Mouse (Mus musculus): ENCODE measurements around the gene Agpat4.

Gene Agpat4

DNA sequence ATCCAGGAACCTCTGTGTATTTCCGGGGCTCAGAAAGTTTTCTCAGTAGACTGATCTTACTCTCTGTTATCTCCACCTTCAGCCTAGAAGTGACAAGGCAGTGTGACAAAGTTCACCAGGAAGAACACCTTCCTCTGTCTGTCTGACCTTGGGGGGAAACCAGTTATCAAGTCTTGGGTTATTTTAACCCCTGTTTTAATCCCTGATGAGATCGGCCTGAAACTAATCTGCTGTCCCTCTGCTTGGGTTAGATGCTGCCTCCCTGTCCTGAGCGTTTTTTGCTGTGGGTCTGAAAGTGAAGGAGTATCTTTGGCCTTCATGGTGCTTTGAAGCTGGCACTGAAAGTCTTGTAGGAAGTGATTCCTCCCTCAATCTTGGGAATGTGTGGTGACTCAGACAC lies 4.7 kb downstream of the Agpat4 start:
- 85% methylated on average over 3 of the region's 3 CpGs for WGBS

DNA sequence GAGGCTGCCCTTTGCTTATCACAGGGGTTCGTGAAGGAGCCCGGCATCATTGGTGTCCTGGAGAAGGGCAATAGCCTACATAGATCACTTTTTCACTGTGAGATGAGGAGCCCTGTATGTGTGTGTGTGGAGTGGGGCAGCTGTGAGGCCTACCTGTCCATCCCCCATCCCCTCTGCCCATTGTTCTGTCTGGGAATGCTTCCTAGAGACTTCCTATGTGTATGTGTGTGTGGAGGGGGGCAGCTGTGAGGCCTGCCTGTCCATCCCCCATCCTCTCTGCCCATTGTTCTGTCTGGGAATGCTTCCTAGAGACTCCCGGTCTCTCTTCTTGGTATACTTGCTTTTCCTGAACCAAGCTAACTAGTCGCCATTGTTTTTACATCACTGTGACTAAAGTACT lies 8.6 kb downstream of the Agpat4 start:
- WGBS = 80% methylated on average over 4 of the region's 4 CpGs

DNA sequence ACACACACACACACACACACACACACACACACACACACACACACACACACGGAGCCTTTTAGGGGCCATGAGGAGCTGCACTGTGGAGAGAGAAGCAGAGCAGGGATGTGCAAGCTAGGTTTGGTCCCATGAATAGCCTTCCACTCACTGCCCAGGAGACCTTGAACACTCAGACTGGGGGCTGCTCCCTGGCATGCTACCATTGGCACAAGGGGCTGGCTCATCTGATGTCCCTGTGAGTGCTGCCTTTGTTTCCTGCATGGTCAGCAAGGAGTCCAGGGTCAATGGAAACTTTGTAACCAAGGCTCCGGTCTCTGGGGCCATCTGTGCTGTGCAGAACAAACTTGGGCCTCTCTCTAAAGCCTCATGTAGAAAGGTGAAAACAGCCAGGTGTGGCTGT lies 10.5 kb downstream of the Agpat4 start:
- WGBS = 62% methylated on average over 2 of the region's 2 CpGs

DNA sequence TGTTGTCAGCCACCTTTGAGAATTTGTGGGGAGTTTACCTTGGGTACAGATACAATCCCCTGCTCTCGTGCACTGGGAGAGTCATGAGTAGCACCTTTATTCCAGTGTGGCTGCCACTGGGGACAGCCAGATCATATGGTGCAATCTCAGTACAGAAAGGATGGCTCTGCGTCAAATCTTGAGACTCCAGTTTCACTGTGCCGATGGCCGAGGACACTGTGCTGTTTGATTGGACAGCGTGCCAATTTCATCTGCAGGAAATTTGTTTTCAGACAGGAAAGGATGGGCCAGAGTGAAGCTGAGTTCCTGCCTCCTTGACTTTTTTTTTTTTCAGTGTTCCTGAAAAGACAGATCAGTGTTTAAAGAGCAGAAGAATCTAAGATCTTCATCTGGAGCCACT lies 12.7 kb downstream of the Agpat4 start:
- 34% methylated on average over 5 of the region's 5 CpGs for WGBS

DNA sequence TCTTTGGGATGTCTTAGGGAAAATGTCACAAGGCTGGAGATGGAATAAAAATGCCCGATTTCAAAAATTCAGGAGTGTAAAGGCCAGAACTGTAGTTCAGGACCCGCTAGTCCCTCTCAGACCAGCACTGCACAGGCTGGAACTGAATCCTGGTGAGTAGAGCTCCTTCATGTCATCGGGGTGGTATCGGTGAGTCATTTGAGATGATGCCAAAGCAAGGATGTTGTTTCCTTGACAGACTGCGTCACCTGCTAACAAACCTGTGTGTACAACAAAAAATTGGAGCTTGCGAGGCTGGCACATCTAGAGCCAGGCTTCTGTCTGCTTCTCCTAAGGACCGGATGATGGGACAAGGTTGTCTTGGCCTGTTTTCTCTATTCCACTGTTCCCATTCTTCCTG lies 13.1 kb downstream of the Agpat4 start:
- WGBS = 83% methylated on average over 7 of the region's 7 CpGs

DNA sequence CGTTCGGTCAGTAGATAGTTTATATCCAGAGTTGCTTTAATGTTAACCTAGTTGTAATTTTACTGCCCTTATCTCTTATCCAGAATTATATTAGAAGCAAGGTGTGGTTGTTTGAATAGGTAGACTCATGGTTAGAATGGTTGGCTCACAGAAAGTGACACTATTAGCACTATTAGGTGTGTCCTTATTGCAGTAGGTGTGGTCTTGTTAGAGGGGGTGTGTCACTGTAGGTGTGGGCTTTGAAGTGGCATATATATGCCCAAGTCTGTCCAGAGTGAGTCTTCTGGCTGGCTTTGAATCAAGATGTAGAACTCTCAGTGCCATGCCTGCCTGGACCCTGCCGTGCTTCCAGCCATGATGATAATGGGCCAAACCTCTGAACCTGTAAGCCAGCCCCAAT lies 14.4 kb downstream of the Agpat4 start:
- 96% methylated on average over 3 of the region's 3 CpGs for WGBS

DNA sequence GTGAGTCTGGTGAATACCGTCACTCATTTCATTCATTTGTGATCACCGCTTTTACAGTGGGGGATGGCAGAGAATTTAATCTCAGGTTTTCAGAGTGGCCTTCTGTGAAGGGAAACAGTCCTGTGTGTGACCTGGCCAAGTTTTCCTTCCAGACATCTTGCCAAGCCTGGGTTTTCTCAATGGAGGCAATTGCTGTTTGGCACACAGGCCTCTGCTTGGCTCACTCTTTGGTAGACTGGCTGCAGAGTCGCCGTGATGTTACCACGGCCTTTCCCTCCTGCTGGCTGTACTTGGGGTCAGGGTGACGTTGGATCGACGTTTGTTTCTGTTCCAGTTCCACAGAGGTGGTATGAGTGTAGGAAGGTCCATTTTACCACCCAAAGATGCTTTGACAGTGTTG lies 15.5 kb downstream of the Agpat4 start:
- 68% methylated on average over 8 of the region's 8 CpGs for WGBS

DNA sequence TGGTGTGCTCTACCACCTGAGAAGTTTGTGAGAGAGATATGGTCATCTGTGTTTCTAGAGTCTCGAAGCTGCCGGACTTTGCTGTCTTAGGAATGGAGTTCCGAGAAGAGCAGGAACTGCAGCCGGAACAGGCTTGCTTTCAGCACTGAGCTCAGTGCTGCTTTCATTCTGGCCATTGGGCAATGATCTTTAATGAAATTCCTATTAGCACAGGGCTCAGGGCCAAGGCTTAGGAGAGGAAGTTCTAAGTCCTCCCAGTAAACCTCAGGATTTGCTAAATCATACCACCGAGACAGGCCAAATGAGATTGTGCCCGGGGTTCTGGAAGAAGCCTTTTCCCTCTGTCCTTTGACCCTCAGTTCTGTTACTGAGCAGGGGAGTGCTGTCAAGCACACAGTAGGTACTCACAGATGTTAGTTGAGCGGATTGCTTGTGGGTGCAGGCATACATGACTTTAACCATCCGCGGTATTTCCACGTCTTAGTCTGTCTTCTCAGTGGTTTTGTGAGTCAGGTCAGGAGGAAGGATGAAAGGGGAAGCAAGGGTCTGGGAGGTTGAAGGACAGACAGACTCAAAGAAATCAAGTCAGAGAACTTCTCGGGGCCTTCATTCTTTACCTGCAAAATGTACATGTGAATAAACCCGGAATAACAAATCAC lies 16.6 kb downstream of the Agpat4 start:
- 80% methylated on average over 12 of the region's 12 CpGs for WGBS

DNA sequence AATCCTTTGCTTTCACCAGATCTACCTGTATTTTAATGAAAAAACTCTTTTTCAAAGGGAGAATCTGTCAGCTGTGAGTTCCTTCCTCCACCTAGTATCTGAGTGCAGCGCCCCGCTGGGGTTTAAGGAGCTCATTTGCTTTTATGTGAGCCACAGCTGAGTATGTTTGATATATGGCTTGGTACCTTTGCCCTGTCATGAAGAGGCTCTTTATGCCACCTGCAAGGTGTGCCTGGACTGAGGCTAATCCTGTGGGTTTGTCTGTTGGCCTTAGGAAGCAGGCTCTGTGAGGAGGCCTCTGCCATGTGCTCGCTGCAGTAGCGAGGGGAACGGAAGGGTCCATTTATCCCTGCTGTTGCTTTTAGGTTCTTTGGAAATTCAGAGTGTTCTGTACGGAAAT lies 19.9 kb downstream of the Agpat4 start:
- 94% methylated on average over 6 of the region's 6 CpGs for WGBS

DNA sequence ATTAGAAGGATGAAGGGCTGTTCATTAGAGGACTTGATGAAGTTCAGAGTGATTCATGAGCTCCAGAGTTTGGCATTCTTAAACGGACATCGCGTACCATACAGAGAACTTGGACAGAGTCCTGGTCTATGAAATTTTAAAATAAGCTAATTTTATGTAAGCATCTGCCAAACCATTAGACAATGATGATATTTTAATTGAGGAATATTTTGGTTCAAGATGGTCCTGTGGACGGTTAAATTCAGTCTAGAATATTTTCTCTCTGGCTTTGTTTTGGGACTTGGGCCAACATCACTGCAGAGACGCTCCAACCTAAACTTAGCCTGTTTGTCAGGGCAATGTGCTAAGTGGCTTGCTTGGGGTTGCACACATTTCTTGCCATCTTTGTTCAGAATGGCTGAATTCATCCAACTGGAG lies 25.5 kb downstream of the Agpat4 start:
- WGBS = 31% methylated on average over 5 of the region's 5 CpGs

DNA sequence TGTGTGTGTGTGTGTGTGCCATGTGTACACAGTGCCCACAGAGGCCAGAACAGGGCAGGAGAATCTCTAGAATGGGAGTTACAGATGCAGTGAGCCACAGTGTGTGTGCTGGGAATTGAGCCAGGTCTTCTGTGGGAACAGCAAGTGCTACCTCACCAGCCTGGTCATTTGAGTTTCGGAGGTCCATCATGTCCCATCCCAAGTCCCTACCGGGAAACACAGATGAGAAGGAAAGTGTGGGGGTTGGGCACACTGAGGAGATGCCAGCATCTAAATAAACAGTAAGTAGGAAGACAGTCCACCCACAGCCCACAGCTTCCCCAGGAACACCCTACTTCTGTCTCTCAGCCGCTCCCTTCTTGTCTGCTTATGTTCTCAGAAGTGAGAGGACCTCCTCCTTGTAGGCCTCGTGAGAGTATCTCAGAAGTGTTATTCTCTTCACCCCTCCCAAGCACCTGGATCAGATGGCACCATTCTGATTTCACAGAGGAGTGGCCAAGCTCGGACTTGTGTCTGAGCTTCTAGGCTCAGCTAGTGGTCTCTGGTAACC lies 27.7 kb downstream of the Agpat4 start:
- WGBS = 33% methylated on average over 5 of the region's 5 CpGs

DNA sequence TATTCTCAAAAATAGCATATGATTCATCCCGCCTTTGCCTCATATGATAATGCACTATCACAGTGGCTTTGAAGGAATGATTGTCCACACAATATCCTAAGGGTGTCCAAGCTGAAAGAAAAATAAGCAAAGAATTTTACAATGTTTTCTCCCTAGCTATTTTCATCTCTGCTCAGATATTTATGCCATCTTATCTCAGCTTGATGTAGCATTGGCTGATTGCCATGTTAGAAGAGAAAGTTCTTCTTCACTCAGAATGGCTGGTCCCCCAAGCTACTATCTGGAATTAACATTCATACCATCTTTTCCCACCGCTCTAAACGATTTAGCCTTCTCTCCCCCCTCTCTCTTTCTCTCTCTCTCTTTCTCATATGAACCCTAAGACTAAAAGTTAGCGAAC lies 29.3 kb downstream of the Agpat4 start:
- 80% methylated on average over 4 of the region's 4 CpGs for WGBS

DNA sequence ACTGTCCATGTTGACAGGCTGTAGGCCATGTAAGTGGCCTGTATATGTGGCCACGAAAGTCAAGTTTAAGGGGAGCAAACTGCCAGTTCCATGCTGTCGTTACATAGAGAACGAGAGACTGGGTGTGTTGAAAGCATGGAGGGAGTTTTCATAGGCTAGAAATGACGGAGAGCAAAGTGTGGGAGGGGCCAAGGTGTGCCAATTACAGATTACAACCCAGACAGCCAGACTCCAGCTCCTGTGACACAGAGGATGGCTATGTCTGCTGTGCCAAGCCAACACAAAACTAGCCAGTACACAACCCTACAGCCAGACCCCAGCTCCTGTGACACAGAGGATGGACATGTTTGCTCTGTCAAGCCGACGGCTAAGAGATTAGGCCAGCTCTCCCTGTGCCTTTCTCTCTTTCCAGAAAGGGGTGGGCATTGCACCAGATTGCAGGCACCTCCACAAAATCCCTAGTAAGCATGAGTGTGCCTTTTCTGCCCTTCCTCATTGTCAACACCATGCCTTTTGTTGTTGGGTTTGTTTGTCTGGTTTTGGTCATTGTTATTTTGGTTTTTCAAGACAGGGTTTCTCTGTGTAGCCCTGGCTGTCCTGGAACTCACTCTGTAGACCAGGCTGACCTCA lies 30.8 kb downstream of the Agpat4 start:
- 90% methylated on average over 6 of the region's 6 CpGs for WGBS

DNA sequence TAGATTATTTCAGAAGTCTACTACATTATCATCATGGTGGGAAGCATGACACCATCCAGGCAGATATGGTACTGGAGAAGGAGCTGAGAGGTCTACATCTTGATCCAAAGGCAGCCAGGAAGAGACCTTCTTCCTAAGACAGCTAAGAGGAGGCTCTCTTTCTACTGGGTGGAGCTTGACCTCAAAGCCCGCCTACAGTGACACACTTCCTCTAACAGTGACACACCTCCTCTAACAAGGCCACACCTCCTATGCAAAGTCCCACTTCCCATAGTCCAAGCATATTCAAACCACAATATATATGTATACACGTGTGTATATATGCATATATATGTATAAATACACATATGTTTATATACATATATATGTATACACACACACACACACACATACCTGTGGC lies 32.5 kb downstream of the Agpat4 start:
- 93% methylated on average over 2 of the region's 2 CpGs for WGBS

DNA sequence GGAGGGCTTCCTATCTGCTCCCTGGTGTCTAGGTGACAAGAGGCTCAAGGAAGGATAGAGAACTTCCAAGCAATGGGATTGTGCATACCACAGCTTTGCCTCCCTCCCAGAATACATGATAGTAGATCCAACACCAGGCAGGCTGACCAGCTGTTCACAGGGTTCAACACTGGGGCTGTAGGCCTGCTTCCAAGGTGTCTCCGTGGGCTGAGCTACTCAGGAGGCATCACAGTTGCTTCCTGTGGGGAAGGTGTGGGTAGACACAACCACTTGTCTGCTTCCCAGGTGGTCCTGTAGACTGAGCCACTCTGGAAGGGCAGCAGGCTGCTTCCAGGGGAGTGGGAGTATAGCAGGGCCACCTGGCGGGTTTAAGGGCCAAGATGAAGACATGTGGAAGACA lies 35.8 kb downstream of the Agpat4 start:
- 60% methylated on average over 2 of the region's 2 CpGs for WGBS

DNA sequence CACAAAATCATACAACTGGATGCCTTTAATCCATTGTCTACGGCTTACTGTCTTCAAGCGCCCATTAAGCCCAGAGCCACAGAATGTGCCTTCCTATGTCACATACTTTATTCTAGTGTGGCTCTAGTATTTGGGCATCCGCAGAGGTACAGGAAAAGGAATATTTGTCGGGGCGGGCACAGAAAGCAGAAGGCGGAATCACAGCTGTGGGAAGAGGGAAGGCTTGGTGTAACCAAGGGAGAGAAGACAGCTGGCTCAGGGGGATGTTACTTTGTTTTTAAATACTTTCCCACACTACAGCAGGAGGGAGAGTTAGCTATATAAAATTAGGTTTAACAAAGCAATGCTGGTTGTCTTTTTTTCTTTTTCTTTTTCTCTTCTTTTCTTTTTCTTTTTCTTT lies 36.7 kb downstream of the Agpat4 start:
- WGBS = 52% methylated on average over 6 of the region's 6 CpGs

DNA sequence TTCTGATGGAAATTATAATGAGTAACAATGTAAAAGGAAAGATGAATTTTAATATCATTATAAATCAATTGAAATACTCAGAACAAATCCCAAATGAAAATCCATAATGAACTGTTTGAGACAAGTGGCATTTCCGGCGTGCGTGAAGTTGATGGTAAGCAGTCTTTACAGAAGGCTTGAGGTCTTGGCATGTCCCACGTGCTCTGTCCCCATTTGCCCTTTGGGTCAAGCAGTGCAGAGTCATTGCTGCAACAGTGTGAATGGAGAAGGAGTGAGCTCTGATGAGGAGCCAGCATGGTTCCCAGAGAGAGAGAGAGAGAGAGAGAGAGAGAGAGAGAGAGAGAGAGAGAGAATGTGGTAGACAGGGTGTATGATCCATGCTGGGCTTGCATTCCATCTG lies 37.4 kb downstream of the Agpat4 start:
- 82% methylated on average over 4 of the region's 4 CpGs for WGBS

DNA sequence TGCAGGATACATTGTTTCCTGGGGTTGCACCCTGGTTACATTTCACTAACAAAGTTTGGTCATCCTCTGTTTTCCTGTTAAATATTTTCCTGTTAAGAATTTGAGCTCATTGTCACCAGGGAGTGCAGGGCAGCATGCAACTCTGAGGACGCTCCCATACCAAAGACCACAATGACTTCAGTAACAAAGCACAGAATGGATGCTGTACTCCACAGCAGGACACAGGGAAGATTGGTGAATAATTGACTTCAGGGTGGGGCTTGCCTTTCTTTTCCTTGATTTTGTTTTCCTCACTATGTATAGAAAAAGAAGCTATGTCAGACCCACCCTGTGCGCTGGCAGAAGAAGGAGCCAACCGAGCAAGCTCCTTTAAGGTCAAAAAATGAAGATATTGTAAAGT lies 38.2 kb downstream of the Agpat4 start:
- 89% methylated on average over 3 of the region's 3 CpGs for WGBS

DNA sequence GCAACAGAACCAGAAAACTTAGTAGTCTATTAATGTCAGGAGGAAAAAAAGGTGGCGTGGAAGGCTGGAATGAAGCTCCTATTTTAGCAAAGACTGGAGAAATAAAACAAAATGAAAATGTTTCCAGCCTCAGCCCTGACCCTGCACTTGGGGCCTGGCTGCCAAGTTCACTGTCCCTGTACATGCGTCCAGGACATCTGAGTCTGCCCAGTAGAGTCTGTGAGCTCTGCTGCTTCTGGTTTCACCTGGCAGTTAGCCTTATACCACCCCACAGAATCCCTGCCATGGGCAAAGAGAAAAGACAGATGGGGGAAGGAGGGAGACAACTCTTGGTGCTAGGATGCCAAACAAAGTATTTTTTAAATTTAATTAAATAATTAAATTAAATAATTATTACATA lies 38.7 kb downstream of the Agpat4 start:
- 78% methylated on average over 2 of the region's 2 CpGs for WGBS

DNA sequence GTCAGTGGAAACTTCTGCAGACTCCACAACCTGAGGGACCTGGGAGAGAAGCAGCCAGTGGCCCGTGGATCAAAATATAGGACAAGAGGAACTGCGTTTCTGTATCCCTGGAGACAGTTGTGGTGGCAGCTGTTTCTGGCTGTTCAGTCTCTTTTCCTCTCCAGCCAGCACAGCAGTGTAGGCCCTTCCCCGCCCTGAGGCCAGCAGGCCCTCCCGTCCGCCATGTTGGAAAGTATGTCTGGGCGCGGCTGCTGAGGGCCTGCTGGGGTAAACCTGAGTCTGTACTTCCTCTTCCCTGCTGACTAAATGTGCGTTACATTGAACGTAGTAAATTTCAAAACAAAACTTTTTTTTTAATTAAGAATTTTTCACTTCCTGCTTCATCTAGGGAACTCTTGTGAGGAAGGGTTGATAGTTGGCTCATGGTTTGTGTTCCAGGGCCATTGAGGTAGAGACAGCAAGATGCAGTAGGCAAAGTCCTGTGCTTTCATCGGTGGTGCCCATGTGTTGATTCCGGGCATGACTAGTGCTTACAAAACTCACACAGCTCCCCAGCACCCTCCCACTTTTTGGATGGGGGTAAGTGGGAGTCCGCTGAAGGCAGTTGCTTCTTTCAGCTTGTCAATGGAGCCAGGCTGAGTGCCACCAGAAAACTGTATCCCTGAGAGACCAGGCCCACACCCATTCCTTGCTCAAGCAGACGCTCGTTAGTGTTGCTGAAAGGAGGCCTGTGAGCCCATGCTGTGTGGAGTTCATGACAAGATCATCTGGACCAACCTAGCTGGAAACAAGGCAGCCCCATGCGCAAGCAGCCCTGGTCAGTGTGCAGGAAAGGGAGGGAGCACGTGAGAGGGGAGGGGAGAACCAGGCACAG lies 40.9 kb downstream of the Agpat4 start:
- 77% methylated on average over 16 of the region's 16 CpGs for WGBS

DNA sequence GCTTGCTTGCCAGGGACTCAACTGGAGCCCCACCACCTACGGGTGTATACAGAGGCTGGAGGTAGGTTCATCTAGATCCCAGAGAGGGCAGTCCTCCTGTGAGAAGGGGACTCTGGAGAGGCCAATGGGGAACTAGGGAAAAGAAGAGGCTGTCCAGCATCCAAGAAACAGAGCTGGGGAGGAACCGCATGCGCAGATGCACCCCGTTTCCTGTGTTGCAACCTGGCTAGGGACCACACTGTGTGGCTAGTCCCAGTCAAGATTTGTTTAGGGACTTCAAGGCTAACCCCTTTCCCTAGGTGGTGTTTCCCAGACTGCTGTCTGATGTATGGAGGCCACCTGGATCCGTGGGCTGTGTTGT lies 41.5 kb downstream of the Agpat4 start:
- WGBS = 83% methylated on average over 5 of the region's 5 CpGs

DNA sequence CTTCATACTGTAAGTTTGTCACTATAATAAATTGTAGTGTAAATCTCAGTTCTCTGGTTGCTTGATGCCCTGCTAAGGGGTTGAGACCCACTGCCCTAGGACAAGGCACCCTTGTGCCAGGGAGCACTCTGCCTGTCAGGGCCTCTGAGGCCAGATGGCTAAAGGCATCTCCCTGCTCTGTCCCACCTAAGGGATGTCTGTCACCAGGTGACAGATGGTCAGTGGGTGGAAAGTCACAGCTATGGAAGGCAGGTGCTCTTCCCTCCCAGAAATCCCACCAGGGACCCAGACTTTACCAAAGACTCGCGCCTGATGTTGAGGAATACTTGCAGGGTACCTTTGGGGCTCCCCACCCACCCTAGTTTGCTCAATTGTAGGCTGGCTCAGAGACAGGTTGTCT lies 42.0 kb downstream of the Agpat4 start:
- WGBS = 50% methylated on average over 2 of the region's 2 CpGs
